Mouse (Mus musculus): Measurements from ENCODE around the gene AU040320.

The AU040320 gene

DNA sequence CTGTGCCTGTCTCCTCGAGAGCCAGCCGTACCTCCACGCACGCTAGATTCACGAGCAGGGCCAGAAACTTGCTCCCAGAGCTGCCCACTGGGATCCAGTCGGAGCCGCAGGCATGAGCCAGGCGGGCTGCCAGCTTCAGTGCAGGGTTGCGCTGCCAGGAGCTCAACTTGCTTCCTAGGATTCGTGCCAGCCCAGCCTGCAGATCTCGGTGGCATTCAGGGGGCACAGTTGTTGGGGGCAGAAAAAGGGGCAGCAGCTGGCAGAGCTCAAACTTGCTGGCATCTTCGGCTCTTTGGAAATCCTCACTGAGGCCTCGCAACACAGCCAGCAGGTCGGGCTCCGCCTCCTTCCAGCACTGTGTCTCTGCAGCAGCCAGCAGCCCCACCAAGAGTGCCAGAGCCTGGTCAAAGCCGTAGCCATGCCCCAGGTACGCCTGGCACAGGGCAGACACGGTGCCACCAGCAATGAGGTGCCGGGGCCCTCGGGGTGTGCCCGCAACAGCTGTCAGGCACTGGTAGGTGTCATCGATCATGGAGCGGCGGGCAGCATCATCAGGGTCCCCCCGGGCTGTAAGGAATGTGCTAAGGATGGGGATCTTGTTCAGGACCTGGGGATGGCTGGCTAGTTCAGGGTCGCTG is 3.2 kb upstream of the AU040320 start:
- DNase-seq (ENCODE audit: low read depth, low spot score) = no peak

DNA sequence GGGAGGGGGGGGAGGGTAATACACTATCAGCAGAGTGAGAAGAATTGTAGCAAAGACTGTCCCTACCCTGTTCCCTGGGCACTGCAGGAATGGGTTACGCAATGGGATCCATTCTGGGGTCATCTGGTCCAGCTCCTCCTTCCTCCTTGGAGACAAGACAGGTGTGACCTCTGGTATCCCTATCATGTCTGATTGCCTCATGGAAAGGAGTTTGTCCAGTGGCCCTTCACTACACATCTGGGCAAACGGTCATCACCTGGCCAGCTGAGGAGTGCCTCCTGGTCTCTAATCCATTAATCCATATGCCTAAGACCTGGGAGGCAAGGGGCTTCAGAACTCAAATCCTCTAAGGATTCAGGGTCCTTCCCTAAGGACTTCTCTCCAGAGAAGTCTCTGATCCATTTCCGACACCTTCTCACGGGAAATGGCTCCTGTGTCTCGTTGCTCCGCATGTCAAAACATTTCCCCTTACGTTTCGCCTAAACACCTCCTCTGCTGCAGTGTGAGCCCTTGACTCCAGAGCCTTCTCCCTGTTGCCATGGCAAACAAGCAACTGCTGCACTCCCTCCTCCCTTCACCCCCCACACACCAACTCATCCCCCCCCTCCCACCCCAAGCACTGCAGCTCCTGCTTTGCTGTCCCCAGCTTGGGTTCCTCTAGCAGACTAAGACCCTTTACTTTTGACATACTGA is 2.3 kb upstream of the AU040320 start:
- no peak for DNase-seq (ENCODE audit: low read depth, low spot score)

GRCm38 (mm10) chr4:126751556-126752023 is 1.8 kb upstream of the AU040320 start:
- no peak for DNase-seq (ENCODE audit: low read depth, low spot score)

GRCm38 (mm10) chr4:126752024-126752607 is 1.2 kb upstream of the AU040320 start:
- no peak for DNase-seq (ENCODE audit: low read depth, low spot score)

DNA sequence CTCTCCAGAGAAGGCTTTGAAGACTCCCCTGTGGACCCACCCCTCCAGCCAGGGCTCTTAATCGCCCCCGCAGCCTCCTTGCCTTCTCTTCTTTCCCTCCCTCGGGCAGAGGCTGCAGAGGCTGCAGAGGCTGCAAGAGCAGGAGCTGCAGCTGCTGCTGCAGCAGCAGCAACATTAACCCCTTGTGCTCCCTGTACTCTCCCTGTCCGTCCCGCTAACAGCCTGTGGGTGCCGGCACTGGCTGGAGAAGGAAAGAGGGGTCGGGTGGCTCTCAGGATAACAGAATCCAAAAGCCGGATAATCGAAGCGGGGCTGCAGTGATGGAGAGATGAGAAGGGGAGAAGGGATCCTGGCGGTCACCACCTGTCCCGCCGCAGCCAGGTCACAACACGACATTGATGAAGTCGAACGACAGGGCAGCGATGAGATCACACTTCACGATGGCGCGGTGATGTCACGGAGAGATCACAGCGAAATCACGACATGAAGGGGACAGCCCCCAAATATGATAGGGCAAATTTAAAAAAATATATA is 669 bp upstream of the AU040320 start:
- DNase-seq (ENCODE audit: low read depth, low spot score) = no peak

GRCm38 (mm10) chr4:126754231-126754611 is 877 bp downstream of the AU040320 start:
- no peak for DNase-seq (ENCODE audit: low read depth, low spot score)

GRCm38 (mm10) chr4:126754736-126755374 is 1.5 kb downstream of the AU040320 start:
- no peak for DNase-seq (ENCODE audit: low read depth, low spot score)

GRCm38 (mm10) chr4:126756766-126757165 is 3.4 kb downstream of the AU040320 start:
- DNase-seq (ENCODE audit: low read depth, low spot score) = no peak

- no peak for DNase-seq (ENCODE audit: low read depth, low spot score)
Observed at GRCm38 (mm10) chr4:126758299-126758698, 5.0 kb downstream of the AU040320 start.

- DNase-seq (ENCODE audit: low read depth, low spot score) = no peak
Observed at GRCm38 (mm10) chr4:126759435-126759834, 6.1 kb downstream of the AU040320 start.

GRCm38 (mm10) chr4:126762586-126763359 is 9.4 kb downstream of the AU040320 start:
- DNase-seq (ENCODE audit: low read depth, low spot score) = no peak

DNA sequence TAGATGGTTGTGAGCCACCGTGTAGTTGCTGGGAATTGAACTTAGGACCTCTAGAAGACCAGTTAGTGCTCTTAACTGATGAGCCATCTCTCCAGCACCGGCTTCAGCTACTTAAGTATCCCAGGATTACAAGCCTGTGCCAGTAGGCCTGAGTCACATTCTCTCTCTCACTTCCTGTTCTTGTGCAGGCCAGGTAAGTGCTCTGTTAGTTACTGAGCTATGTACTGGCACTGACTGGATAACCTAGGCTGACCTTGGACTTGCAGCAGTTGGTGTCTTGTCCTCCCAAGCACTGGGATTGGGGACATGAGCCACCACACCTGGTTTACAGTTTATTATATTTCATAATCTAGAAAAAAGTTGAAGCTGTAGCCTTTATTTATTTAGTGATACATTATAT is 10.1 kb downstream of the AU040320 start:
- DNase-seq (ENCODE audit: low read depth, low spot score) = no peak

GRCm38 (mm10) chr4:126769800-126770563 is 16.6 kb downstream of the AU040320 start:
- DNase-seq (ENCODE audit: low read depth, low spot score) = no peak

- DNase-seq (ENCODE audit: low read depth, low spot score) = no peak
Observed at GRCm38 (mm10) chr4:126770831-126771230, 17.5 kb downstream of the AU040320 start.

- no peak for DNase-seq (ENCODE audit: low read depth, low spot score)
Observed at GRCm38 (mm10) chr4:126773871-126774270, 20.5 kb downstream of the AU040320 start.

DNA sequence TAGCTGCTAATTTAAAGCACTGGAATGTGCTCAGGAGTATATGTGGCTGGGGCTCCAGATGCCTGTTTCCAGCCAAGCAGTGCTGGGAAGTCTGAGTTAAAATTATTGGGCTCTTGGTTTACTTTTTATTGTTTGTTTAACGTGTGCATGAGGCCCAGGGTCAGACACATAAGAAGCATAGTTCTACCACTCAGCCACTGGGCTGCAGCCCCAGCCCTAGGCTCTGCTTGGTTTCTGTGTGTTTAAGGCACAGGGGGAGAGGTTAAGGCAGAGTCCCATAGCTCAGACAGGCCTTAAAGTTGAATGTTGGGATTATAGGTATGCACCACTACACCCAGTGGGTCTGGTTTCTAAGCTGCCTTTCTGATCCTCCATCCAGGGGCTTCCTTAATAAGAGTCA is 21.8 kb downstream of the AU040320 start:
- no peak for DNase-seq (ENCODE audit: low read depth, low spot score)

DNA sequence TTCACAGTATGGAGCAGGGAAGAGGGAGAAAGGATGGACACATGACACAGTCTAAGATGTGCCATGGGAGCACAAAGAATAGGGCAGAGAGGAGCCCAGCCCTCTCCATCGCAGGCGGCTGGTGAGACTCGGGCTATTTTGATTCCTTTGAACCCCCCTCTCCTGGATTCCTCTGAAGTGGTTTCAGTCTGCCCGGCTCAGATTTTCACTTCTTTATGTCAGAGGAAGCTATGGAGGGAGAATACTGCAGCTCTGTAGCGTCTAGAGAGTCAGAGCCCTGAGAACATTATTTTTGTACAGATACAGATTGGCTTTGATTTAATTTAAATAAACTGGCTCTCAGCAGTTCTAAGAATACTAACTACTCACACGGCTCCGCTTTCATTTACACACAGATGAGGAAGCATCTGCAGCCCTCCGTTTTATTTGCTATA is 25.8 kb downstream of the AU040320 start:
- DNase-seq (ENCODE audit: low read depth, low spot score) = no peak

DNA sequence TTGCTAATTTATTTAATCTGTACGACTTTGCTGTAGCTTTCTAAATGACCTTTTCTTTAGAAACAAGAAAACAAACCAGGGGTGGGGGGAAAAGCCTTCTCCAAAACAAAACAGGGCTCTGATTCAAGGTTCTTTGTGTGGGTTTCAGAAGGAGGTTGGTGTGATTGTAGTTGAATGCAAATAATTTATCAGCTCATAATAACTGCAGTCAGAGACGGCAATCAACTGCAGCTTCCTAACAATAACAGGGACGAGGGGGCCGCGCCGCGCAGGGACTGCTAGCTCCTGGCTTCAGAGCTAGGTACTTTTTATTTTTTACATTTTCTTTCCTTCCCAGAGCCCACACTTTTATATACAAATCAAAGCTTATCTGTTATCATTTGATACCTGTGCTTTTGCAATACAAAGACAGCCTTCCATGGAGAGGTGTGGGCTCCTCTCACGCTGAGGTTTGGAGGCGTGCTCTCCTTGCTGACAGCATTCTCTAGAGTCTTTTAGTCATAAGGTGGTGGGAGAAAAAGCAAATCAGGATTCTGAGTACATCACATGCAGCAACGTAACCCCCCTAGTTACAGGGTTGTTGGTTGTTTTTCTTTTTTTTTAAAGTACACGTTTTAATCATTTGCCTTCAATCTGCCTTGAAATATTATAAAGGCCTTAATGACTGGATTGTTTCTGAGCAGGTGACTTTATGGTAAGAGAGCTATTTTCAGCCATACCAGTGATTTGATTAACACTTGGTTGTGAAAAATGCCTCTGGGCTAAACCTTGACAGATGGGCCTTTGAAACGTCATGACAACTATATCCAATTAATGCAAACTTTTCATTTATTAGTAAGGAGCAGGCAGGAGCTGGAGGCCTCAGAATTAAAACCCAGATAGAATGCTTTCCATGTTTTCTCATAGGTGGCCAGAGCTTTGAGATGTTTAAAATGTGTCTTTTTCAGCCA is 26.8 kb downstream of the AU040320 start:
- no peak for DNase-seq (ENCODE audit: low read depth, low spot score)

DNA sequence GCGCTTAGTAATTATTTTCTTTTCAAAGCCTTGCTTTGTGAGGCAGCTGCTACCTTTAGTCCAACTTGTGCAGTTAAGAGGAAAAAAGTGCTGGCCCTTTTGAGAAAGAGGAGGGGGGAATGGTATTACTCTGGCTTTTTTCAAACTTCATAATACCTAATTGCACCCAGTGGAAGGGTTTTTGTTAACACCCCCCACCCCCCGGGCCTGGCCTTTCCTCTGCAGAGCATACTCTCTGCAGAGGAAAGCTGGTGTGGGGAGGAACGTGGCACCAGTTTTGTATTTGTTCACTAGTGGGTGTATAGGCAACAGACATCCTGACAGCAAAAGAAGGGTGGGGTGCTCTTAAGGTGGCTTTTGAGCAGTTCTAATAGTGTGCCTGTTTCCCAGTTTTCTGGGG is 28.5 kb downstream of the AU040320 start:
- DNase-seq (ENCODE audit: low read depth, low spot score) = no peak

Measured in WW6 (cell line).